Mouse (Mus musculus) urinary bladder, postnatal 36 days (tissue): Measurements from ENCODE around the gene March9.
A peak's percentile ranks its signal among the peaks of the same experiment; 100 is the strongest.

ENCODE experiments used
- DNase-seq, 2 experiments: peaks; one replicate each; pipeline ENCODE4 v3.0.0; 2022; ENCODE audit warnings: low spot score in 2 of 2, mixed read lengths in 1 of 2

March9 gene

GRCm38 (mm10) chr10:127059968-127060916 is at the start of gene March9:
Gene March9, minus strand, starts transcription at chr10:127060184.
- DNase-seq: peak; percentile 66 to 69

- DNase-seq: no peak
Measured at GRCm38 (mm10) chr10:127108262-127108583, 48.2 kb upstream of the March9 start.

- DNase-seq: no peak
Measured at GRCm38 (mm10) chr10:127107563-127108261, 47.7 kb upstream of the March9 start.

- no peak for DNase-seq
Measured at GRCm38 (mm10) chr10:127103631-127104030, 43.6 kb upstream of the March9 start.

DNA sequence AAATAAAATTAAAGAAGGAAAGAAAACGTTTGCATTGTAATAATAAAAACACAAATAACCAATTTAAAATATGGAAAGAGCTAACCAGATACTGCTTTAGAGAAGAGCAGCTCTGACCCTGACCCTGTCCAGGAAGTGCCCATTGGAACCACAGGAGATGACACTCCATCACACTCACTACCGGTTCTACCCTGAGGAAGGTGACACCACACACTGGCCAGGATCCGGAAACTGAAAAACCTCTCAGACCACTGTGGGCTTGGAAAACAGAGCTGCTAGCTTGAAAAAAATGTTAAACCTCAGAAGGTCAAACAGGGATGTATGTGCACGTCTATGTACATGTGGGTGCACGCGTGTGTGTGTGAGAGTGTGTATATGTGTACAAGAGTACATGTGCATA is 41.2 kb upstream of the March9 start:
- no peak for DNase-seq

DNA sequence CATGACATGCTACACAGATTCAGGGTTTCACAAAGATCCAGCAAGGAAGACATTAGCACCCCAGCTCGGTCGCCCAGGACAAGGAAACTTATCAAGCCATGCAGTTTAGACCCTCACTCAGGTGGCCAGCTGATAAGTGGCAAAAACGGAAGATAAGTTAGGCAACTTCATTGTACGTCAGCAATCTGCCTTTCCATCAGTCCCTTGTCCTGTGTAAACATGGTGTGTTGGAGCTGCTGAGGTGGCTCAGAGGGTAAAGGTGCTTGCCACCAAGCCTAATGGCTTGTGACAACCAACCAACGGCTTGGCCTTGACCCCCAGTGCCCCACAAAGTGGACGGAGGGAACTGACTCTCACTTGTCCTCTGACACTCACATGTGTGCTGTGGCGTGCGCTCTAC is 40.4 kb upstream of the March9 start:
- DNase-seq: no peak

GRCm38 (mm10) chr10:127099868-127100267 is 39.9 kb upstream of the March9 start:
- DNase-seq: no peak

DNA sequence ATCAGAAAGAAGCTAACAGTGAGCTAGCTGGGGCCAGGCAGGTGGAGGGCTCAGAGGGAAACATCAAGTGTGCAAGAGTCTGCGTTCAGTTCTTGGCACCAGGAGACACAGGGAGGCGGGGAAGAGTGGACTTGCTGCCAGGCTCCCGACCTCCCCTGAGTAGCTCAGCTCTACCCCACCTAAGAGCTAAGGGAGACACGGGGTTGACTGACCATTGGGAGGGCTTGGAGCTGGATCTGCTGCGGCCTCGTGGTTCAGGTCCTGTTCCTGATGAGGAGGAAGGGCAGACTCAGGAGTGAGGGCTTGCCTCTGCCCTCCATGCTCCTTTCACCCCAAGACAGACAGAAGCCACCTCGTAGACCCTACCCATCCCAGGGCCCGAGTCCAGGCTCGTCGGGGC is 39.2 kb upstream of the March9 start:
- DNase-seq: no peak

DNA sequence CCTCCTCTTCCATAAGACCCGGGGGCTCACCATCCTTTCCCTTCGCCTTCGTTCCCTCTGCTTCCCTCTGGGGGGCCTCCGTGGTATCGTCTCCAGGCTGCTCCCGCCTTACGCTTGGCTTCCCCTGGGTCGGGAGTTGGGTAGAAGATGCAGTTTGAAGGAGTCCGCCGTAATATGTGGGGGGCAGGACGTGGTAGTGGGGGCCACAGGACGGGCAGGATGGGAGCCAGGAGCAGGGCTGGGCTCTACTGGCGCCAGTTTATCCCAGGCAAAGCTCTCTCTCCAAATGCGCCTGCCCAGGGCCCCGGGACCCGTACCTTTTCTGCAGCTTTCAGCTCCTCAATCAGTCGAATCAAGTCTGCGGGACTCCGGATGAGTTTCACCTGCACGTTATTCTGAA is 38.5 kb upstream of the March9 start:
- no peak for DNase-seq

GRCm38 (mm10) chr10:127094382-127094802 is 34.4 kb upstream of the March9 start:
- no peak for DNase-seq

DNA sequence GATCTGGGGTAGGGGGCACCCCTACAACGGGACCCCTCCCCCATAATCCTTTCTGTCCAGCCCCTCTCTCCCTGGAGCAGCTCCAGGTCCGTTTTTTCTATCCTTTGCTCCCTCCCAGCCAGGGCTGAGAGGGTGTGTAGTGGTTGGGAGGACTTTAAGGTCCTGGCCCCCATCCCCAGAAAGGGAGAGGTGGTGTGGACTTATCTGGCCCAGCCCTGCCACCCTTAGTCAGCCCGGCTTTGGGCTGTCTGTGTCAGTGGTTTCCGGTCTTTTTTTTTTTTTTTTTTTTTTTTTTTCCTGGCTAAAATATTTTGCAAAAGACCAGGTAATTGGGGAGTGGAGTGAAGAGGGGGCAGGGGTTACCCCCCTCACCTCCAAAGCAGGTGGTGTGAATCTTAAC is 32.8 kb upstream of the March9 start:
- no peak for DNase-seq

- DNase-seq: no peak
Measured at GRCm38 (mm10) chr10:127091507-127092396, 31.8 kb upstream of the March9 start.

GRCm38 (mm10) chr10:127090560-127091411 is 30.8 kb upstream of the March9 start:
- peak; percentile 26 to 49 for DNase-seq

GRCm38 (mm10) chr10:127085633-127086032 is 25.6 kb upstream of the March9 start:
- DNase-seq: no peak

- DNase-seq: no peak
Measured at GRCm38 (mm10) chr10:127085052-127085451, 25.1 kb upstream of the March9 start.

- DNase-seq: no peak
Measured at GRCm38 (mm10) chr10:127083915-127084306, 23.9 kb upstream of the March9 start.

DNA sequence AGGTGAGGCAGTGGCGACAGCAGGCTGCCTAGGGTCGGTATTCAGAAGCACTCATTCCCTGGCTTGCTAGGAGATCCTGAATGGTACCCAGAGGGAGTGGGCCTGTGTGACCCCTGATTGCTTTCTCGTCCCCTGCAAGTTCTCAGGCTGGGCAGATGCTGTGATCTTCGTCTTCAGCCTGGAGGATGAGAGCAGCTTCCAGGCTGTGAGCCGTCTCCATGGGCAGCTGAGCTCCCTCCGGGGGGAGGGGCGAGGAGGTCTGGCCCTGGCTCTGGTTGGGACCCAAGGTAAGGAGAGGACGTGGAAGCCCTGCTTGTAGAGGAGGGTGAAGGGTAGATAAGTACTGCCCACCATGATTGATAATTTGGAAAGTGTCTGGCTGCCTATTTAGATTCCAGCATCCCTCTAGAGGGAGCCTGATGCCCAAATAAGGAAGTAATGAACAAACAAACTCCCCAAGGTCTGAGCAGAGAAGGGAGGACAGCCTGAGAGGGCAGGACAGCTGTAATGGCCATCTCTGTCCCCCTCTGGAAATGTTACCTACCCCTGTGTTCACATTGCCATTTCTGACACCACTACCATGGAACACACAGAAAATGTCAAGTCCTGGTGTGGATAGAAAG is 23.4 kb upstream of the March9 start:
- no peak for DNase-seq

GRCm38 (mm10) chr10:127081996-127082620 is 22.1 kb upstream of the March9 start:
- no peak for DNase-seq

DNA sequence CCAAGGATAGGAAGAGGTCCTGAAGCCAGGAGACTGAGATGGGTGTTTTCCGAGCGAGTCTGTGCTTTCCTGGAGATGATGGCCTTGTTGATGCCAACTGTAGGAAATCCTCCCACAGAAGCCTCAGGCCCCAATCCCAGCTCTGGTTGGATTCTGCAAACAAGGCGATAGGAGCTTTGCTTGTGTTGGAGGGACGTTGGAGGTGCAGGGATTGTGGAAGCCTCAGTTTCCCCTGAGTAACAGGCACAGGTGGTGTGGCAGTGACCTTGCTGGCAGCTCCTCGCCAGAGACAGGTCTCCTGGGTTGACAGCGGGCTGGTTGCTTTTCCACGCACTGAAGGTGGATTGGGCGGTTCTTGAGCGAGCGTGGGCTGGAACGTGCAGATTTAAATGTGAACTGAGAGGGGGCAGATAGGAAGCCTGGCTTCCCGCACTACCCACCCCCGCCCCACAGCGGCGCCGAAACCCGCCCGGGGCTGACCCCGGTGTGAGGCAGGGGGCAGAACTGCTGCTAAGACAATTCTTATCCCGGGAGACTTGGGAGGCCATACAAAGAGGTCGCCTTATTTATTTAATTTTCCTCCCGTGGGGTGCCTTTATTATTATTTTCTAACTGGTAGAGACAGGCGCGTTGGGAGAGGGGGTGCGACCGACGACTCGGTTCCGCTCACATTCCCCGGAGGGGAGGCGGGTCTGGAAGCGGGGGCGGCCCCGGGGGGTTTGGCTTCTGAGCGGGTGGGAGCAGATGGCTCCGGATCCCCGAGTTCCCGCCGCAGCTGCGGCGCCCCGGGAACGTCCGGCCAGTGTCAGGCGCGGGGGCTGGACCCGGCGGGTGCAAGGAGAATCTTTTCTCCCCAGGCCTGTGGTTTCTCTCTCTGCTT is 21.2 kb upstream of the March9 start:
- DNase-seq: no peak
